Mouse (Mus musculus) stomach, postnatal 0 days (tissue): ENCODE measurements around the gene Cxcl17. TPM values are rescaled to one million over a fixed set of nuclear protein-coding genes. Genes with fewer than 3 reads are reported as not detected.

ENCODE experiments used
- ATAC-seq: fragments of 200-750 bp; cut with Nextera tagmentation; 2 replicates; pipeline ENCODE4 v1.8.0; 2017; ENCODE audit not compliant: low FRiP score, low TSS enrichment
- DNase-seq: peaks from one replicate; pipeline ENCODE4 v3.0.0-alpha.2; 2016; ENCODE audit warnings: low spot score
- H3K27ac ChIP-seq: fragments of 300-500 bp; sonication (generic); replicated peaks from 2 replicates; pipeline ENCODE4 v1.5.1; 2014; ENCODE audit warnings: mild to moderate bottlenecking, control low read depth
- H3K27me3 ChIP-seq: fragments of 300-500 bp; sonication (generic); 2 replicates; pipeline ENCODE4 v1.6.1; 2014; ENCODE audit warnings: low read length; ENCODE audit not compliant: control insufficient read depth, insufficient read depth
- H3K36me3 ChIP-seq: fragments of 300-500 bp; sonication (generic); 2 replicates; pipeline ENCODE4 v1.6.1; 2014; ENCODE audit warnings: low read length, mixed read lengths; ENCODE audit not compliant: control insufficient read depth, insufficient read depth
- H3K4me1 ChIP-seq: fragments of 300-500 bp; sonication (generic); replicated peaks from 2 replicates; pipeline ENCODE4 v1.6.1; 2014; ENCODE audit warnings: antibody characterized with exemption; ENCODE audit not compliant: control insufficient read depth, insufficient read depth
- H3K4me2 ChIP-seq: fragments of 300-500 bp; sonication (generic); replicated peaks from 2 replicates; pipeline ENCODE4 v1.6.1; 2014; ENCODE audit warnings: low read depth, mild to moderate bottlenecking, control low read depth, moderate library complexity
- H3K4me3 ChIP-seq: fragments of 300-500 bp; sonication (generic); 2 replicates; pipeline ENCODE4 v1.5.1; 2014; ENCODE audit warnings: low read depth, low read length, control low read depth
- H3K9ac ChIP-seq: fragments of 300-500 bp; sonication (generic); 2 replicates; pipeline ENCODE4 v1.6.1; 2014; ENCODE audit warnings: mild to moderate bottlenecking, low read length, control low read depth, mixed read lengths
- H3K9me3 ChIP-seq: fragments of 300-500 bp; sonication (generic); 2 replicates; pipeline ENCODE4 v1.6.1; 2016; ENCODE audit warnings: low read length; ENCODE audit not compliant: control insufficient read depth
- CTCF ChIP-seq: IDR thresholded peaks from 2 replicates; pipeline ENCODE4 v1.5.1; 2016; ENCODE audit warnings: antibody characterized with exemption, low read depth, mild to moderate bottlenecking, moderate library complexity
- EP300 ChIP-seq: optimal IDR thresholded peaks from 2 replicates; pipeline ENCODE3; 2016; ENCODE audit warnings: antibody characterized with exemption
- WGBS: fragments of 180-500 bp; shearing (Covaris S2); extraction: QIAGEN DNeasy Blood & Tissue Kit; methylation state at CpG from one replicate; pipeline ENCODE4 v1.1.7; 2014; 5-methylcytosine and 5-hydroxymethylcytosine counted together
- polyA plus RNA-seq: library from polyadenylated mRNA; unstranded; fragments of >200 nt; fragmentation: Nextera tagmentation; extraction: Ambion mirVana; gene quantifications from 2 replicates; pipeline ENCODE4 v1.2.1, GENCODE M21; 2015

Gene Cxcl17
- polyA plus RNA-seq, 1 experiment from 2014 or later, result 6.8 TPM

- WGBS, result 83% methylated on average over 6 of the region's 6 CpGs
- 0 out of 2 replicates have a peak, but pooled peaks have one; percentile 28 for ATAC-seq
- TF ChIP-seq CTCF (no peak), EP300 (no peak)
These were observed 28.1 kb upstream of the Cxcl17 start for GRCm38 (mm10) chr7:25440816-25441153.

GRCm38 (mm10) chr7:25439978-25440815 lies 27.5 kb upstream of the Cxcl17 start:
- no peaks in the 10 kb centered on the region for H3K36me3 ChIP-seq
- peak overlapping the region; percentile 61 for H3K27ac ChIP-seq
- peak; percentile 58 for ATAC-seq
- H3K9me3 ChIP-seq, result no peaks in the 10 kb centered on the region
- H3K27me3 ChIP-seq, result no peaks in the 10 kb centered on the region
- no peak overlapping the region for H3K4me2 ChIP-seq
- 65% methylated on average over 9 of the region's 9 CpGs for WGBS
- no peak overlapping the region for H3K9ac ChIP-seq
- H3K4me3 ChIP-seq, result no peak overlapping the region
- DNase-seq, result peak; percentile 67
- peaks cover 4% of the 10 kb centered on the region; the same call in 1 of the 2 replicates for H3K4me1 ChIP-seq
- no peak for TF ChIP-seq CTCF

More at GRCm38 (mm10) chr7:25440816-25441153, 28.1 kb upstream of the Cxcl17 start:
- H3K4me3 ChIP-seq, result no peak overlapping the region
- H3K36me3 ChIP-seq, result no peaks in the 10 kb centered on the region
- H3K27me3 ChIP-seq, result no peaks in the 10 kb centered on the region
- no peak overlapping the region for H3K9ac ChIP-seq
- no peaks in the 10 kb centered on the region for H3K9me3 ChIP-seq
- H3K4me2 ChIP-seq, result no peak overlapping the region
- H3K4me1 ChIP-seq, result peaks cover under 1% of the 10 kb centered on the region; the same call in 1 of the 2 replicates
- DNase-seq, result no peak
- H3K27ac ChIP-seq, result peak overlapping the region; percentile 61

- Histone ChIP-seq H3K4me1 (peaks cover 4% of the 10 kb centered on the region; the same call in 1 of the 2 replicates), H3K27ac (peak overlapping the region; percentile 53), H3K36me3 (no peaks in the 10 kb centered on the region), H3K9ac (no peak overlapping the region), H3K9me3 (no peaks in the 10 kb centered on the region), H3K4me2 (no peak overlapping the region), H3K4me3 (no peak overlapping the region), H3K27me3 (no peaks in the 10 kb centered on the region)
- no peak for TF ChIP-seq CTCF
- no peak for TF ChIP-seq EP300
- WGBS, result 64% methylated on average over 8 of the region's 8 CpGs
- ATAC-seq, result peak; percentile 47; the same call in 1 of the 2 replicates
- peak; percentile 40 for DNase-seq
These were observed 26.6 kb upstream of the Cxcl17 start for GRCm38 (mm10) chr7:25439124-25439822.

- Histone ChIP-seq H3K36me3 (no peaks in the 10 kb centered on the region), H3K27me3 (no peaks in the 10 kb centered on the region), H3K9ac (no peak overlapping the region), H3K27ac (0 out of 2 replicates have a peak overlapping the region, but pooled peaks have one; percentile 49), H3K4me3 (no peak overlapping the region), H3K4me2 (no peak overlapping the region), H3K4me1 (peaks cover 7% of the 10 kb centered on the region; the same call in 1 of the 2 replicates), H3K9me3 (no peaks in the 10 kb centered on the region)
- DNase-seq (peak; percentile 11), ATAC-seq (no peak)
- WGBS, result 65% methylated on average over 2 of the region's 2 CpGs
- no peak for TF ChIP-seq CTCF
- no peak for TF ChIP-seq EP300
These were observed 24.0 kb upstream of the Cxcl17 start for GRCm38 (mm10) chr7:25436704-25437103.

- no peak overlapping the region for H3K4me3 ChIP-seq
- no peak overlapping the region for H3K4me2 ChIP-seq
- peak; percentile 17 for DNase-seq
- no peak overlapping the region for H3K9ac ChIP-seq
- no peaks in the 10 kb centered on the region for H3K27me3 ChIP-seq
- WGBS, result 72% methylated on average over 6 of the region's 6 CpGs
- ATAC-seq, result peak; percentile 36; the same call in 1 of the 2 replicates
- no peaks in the 10 kb centered on the region for H3K9me3 ChIP-seq
- peak overlapping the region; percentile 64 for H3K27ac ChIP-seq
- H3K4me1 ChIP-seq, result peaks cover 7% of the 10 kb centered on the region; the same call in 1 of the 2 replicates
- H3K36me3 ChIP-seq, result no peaks in the 10 kb centered on the region
- TF ChIP-seq EP300 (no peak), CTCF (no peak)
These were observed 23.5 kb upstream of the Cxcl17 start for GRCm38 (mm10) chr7:25436226-25436625.
